8 mouse cellular contexts compared by ENCODE assay signal in genomic region chr5:117357129-117357477, GRCm38 (mm10). TPM values are rescaled to one million over a fixed set of nuclear protein-coding genes. Genes with fewer than 3 reads are reported as not detected.
DNase-seq lines count a peak whose midpoint lies in the region; ATAC-seq lines count a peak whose summit lies in the region.

Gene Wsb2, plus strand, starts transcription at chr5:117357304.

- peak; percentile 83 for DNase-seq in MN1 (ENCODE audit: low spot score)
- DNase-seq in cerebellum, adult 8-10 months = peak; percentile 73
- peak in 1 of 2 experiments; percentile 81 for DNase-seq in frontal cortex, adult 2 months (ENCODE audit: extremely low spot score in 1 of 2, low spot score in 1 of 2)
- DNase-seq in layer of hippocampus, adult 9-11 months = peak; percentile 83
- peak; percentile 91 for DNase-seq in lung, postnatal 10 days
- peak; percentile 58 for DNase-seq in ovary, postnatal 10 days (ENCODE audit: low spot score)
- peak; percentile 93 for DNase-seq in thymus, postnatal 14 days

- peak in 1 of 2 experiments; percentile 41; a peak in 2 of 4 replicates for ATAC-seq in hematopoietic stem cell, adult 5-6 weeks (replicated peaks in 1 of 2; ENCODE audit: insufficient read depth in 1 of 2, low FRiP score in 2 of 2, low TSS enrichment in 1 of 2, low read depth in 1 of 2, poor library complexity in 2 of 2, severe bottlenecking in 2 of 2)

RNA-seq across cellular contexts. Expression of gene Wsb2, which starts in this region (rescaled TPM):
- 328 and 398 TPM in 2 replicates for polyA plus RNA-seq in frontal cortex, adult 2 months (2012; rRNA removed)
- total RNA-seq in hematopoietic stem cell, adult 5-6 weeks (2017) = 13.6 and 19.2 TPM in 2 replicates
